Mouse (Mus musculus) megakaryocyte, embryonic 14.5 days (primary cell): Measurements from ENCODE around the gene Atp8b4.

Source experiments
- FLI1 ChIP-seq: IDR thresholded peaks from 2 replicates; pipeline ENCODE4 v1.6.1; 2012; ENCODE audit warnings: low read length, inconsistent platforms, mixed read lengths
- GATA1 ChIP-seq: IDR thresholded peaks from 3 replicates; pipeline ENCODE4 v1.6.1; 2012; ENCODE audit warnings: mixed read lengths, low read length, inconsistent platforms, borderline replicate concordance

GRCm38 (mm10) chr2:126322631-126323031, 177.8 kb downstream of the Atp8b4 start:
- TF ChIP-seq GATA1 (no peak), FLI1 (no peak)
